Mouse (Mus musculus): ENCODE results near the gene Ccr10. TPM values are rescaled to one million over a fixed set of nuclear protein-coding genes. Genes with fewer than 3 reads are reported as not detected.
A peak's percentile ranks its signal among the peaks of the same experiment; 100 is the strongest.
"Not testable (repeated sequence)": the region's sequence is repeated elsewhere in the genome, so short reads cannot be mapped to it uniquely, and the experiment has no call there.

Gene Ccr10
- polyA plus RNA-seq, 1 experiment: 1.0 TPM

- H3K4me1 ChIP-seq (ENCODE audit: control insufficient read depth, insufficient read depth, low read length): peaks cover 30% of the 10 kb centered on the region
- no peak overlapping the region for H3K4me3 ChIP-seq (replicated peaks; ENCODE audit: insufficient read depth, low read depth, low read length)
- 29% methylated on average over 49 of the region's 49 CpGs for WGBS
- H3K27ac ChIP-seq (ENCODE audit: insufficient read depth, low read length): peak overlapping the region; percentile 8; the same call in 1 of the 2 replicates
- H3K27me3 ChIP-seq (ENCODE audit: control insufficient read depth, insufficient read depth, low read length): no peaks in the 10 kb centered on the region
- TF ChIP-seq CTCF (IDR thresholded peaks at IDR 0.05; ENCODE audit: borderline replicate concordance, insufficient read depth, low read depth, low read length): no peak
- TF ChIP-seq POLR2A (IDR thresholded peaks at IDR 0.05; ENCODE audit: borderline replicate concordance, insufficient read depth, low read length): no peak
- DNase-seq: peak; percentile 37 to 51
Measured at GRCm38 (mm10) chr11:101163476-101164350, 11.5 kb downstream of the Ccr10 start.

- no peaks in the 10 kb centered on the region for H3K27me3 ChIP-seq (ENCODE audit: control insufficient read depth, insufficient read depth, low read length)
- DNase-seq: peak; percentile 49 to 66
- no peak for TF ChIP-seq POLR2A (IDR thresholded peaks at IDR 0.05; ENCODE audit: borderline replicate concordance, insufficient read depth, low read length)
- TF ChIP-seq CTCF (IDR thresholded peaks at IDR 0.05; ENCODE audit: borderline replicate concordance, insufficient read depth, low read depth, low read length): no peak
- 26% methylated on average over 5 of the region's 5 CpGs for WGBS
- peaks cover 25% of the 10 kb centered on the region for H3K4me1 ChIP-seq (ENCODE audit: control insufficient read depth, insufficient read depth, low read length)
- no peak overlapping the region for H3K4me3 ChIP-seq (replicated peaks; ENCODE audit: insufficient read depth, low read depth, low read length)
- no peak overlapping the region for H3K27ac ChIP-seq (ENCODE audit: insufficient read depth, low read length)
Measured at GRCm38 (mm10) chr11:101162772-101163171, 12.5 kb downstream of the Ccr10 start.

- H3K27ac ChIP-seq (ENCODE audit: insufficient read depth, low read length): peak overlapping the region; percentile 35; the same call in 1 of the 2 replicates
- DNase-seq: no peak
- peaks cover 22% of the 10 kb centered on the region for H3K4me1 ChIP-seq (ENCODE audit: control insufficient read depth, insufficient read depth, low read length)
- H3K4me3 ChIP-seq (replicated peaks; ENCODE audit: insufficient read depth, low read depth, low read length): no peak overlapping the region
- TF ChIP-seq CTCF (IDR thresholded peaks at IDR 0.05; ENCODE audit: borderline replicate concordance, insufficient read depth, low read depth, low read length) (no peak), POLR2A (IDR thresholded peaks at IDR 0.05; ENCODE audit: borderline replicate concordance, insufficient read depth, low read length) (no peak)
- WGBS: 30% methylated on average over 5 of the region's 5 CpGs
- H3K27me3 ChIP-seq (ENCODE audit: control insufficient read depth, insufficient read depth, low read length): no peaks in the 10 kb centered on the region
Measured at GRCm38 (mm10) chr11:101162301-101162700, 12.9 kb downstream of the Ccr10 start.

- H3K27ac ChIP-seq (ENCODE audit: insufficient read depth, low read length): no peak overlapping the region
- DNase-seq: no peak
- TF ChIP-seq POLR2A (IDR thresholded peaks at IDR 0.05; ENCODE audit: borderline replicate concordance, insufficient read depth, low read length) (no peak), CTCF (IDR thresholded peaks at IDR 0.05; ENCODE audit: borderline replicate concordance, insufficient read depth, low read depth, low read length) (no peak)
- WGBS: 89% methylated on average over 15 of the region's 15 CpGs
- H3K27me3 ChIP-seq (ENCODE audit: control insufficient read depth, insufficient read depth, low read length): no peaks in the 10 kb centered on the region
- H3K4me3 ChIP-seq (replicated peaks; ENCODE audit: insufficient read depth, low read depth, low read length): no peak overlapping the region
- H3K4me1 ChIP-seq (ENCODE audit: control insufficient read depth, insufficient read depth, low read length): peaks cover 22% of the 10 kb centered on the region
Measured at GRCm38 (mm10) chr11:101161551-101161950, 13.7 kb downstream of the Ccr10 start.

GRCm38 (mm10) chr11:101160981-101161505 lies 14.2 kb downstream of the Ccr10 start:
- 36% methylated on average over 8 of the region's 8 CpGs for WGBS
- H3K27ac ChIP-seq (ENCODE audit: insufficient read depth, low read length): not testable (repeated sequence)

GRCm38 (mm10) chr11:101160151-101160550 lies 15.1 kb downstream of the Ccr10 start:
- 79% methylated on average over 10 of the region's 10 CpGs for WGBS
- H3K27me3 ChIP-seq (ENCODE audit: control insufficient read depth, insufficient read depth, low read length); H3K4me3 ChIP-seq (replicated peaks; ENCODE audit: insufficient read depth, low read depth, low read length); H3K27ac ChIP-seq (ENCODE audit: insufficient read depth, low read length); DNase-seq: not testable (repeated sequence)
- peaks cover 22% of the 10 kb centered on the region for H3K4me1 ChIP-seq (ENCODE audit: control insufficient read depth, insufficient read depth, low read length)

More at GRCm38 (mm10) chr11:101160981-101161505, 14.2 kb downstream of the Ccr10 start:
- H3K4me3 ChIP-seq (replicated peaks; ENCODE audit: insufficient read depth, low read depth, low read length); DNase-seq; H3K27me3 ChIP-seq (ENCODE audit: control insufficient read depth, insufficient read depth, low read length): not testable (repeated sequence)
- peaks cover 22% of the 10 kb centered on the region for H3K4me1 ChIP-seq (ENCODE audit: control insufficient read depth, insufficient read depth, low read length)

- TF ChIP-seq CTCF (IDR thresholded peaks at IDR 0.05; ENCODE audit: borderline replicate concordance, insufficient read depth, low read depth, low read length): no peak
- peak; percentile 54; the same call in 1 of the 2 replicates for TF ChIP-seq POLR2A (IDR thresholded peaks at IDR 0.05; ENCODE audit: borderline replicate concordance, insufficient read depth, low read length)
- Histone ChIP-seq H3K27ac (ENCODE audit: insufficient read depth, low read length) (peak within 1 kb of the TSS; percentile 79), H3K4me1 (ENCODE audit: control insufficient read depth, insufficient read depth, low read length) (no peaks in the 10 kb centered on the region; the same call in 1 of the 2 replicates), H3K27me3 (ENCODE audit: control insufficient read depth, insufficient read depth, low read length) (no peaks in the 10 kb centered on the region), H3K4me3 (replicated peaks; ENCODE audit: insufficient read depth, low read depth, low read length) (peak within 1 kb of the TSS; percentile 62)
- under 1% methylated on average over 36 of the region's 36 CpGs for WGBS
- peak; percentile 86 for DNase-seq
Measured at GRCm38 (mm10) chr11:101155728-101156371, 19.4 kb downstream of the Ccr10 start, which contains the start of gene Tubg2. Gene Tubg2 (plus strand): TSS chr11:101155907.

Measured in cerebellum, adult 2 months (tissue).